Mouse (Mus musculus): ENCODE measurements around the gene Fchsd2.

Gene Fchsd2

DNA sequence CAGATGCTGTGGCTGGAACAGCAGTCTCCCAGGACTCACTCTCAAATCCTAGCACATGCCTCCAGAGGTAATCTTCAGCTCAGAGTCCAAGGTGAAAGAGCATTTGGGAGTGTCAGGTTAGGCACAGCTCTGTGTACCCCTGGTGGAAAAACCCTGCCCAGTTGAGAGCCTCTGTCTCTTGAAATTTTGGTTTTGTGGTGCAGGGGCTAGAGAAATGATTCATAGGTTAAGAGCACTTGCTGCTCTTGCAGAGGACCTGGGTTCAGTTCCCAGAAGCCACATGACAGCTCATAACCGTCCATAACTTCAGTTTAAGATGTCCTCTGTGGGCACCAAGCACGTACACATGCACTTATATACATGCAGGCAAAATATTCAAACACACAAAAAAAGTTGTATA, 195.2 kb downstream of the Fchsd2 start:
- DNase-seq (ENCODE audit: low spot score in 2 of 2), result peak in 1 of 2 experiments; percentile 12

DNA sequence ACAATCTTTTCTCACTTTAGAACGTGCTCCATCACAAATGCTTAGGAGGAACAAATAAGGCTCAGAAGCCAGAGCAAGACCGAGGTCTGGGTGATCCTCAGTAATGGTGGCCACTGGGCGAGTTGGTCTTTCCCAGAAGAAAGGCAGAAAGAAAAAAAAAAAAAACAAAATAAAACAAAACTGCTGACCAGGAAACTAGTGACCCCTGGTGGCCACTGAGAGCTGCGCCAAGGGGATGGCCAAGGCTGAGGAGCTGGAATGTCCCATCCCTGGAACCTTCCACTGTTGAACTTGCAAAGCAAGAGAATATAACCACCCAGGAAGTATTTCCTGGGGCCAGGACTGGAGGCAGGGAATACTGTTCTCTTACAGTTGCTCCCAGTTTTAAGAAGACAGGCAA, 195.8 kb downstream of the Fchsd2 start:
- peak in 1 of 2 experiments; percentile 61 for DNase-seq (ENCODE audit: low spot score in 2 of 2)

DNA sequence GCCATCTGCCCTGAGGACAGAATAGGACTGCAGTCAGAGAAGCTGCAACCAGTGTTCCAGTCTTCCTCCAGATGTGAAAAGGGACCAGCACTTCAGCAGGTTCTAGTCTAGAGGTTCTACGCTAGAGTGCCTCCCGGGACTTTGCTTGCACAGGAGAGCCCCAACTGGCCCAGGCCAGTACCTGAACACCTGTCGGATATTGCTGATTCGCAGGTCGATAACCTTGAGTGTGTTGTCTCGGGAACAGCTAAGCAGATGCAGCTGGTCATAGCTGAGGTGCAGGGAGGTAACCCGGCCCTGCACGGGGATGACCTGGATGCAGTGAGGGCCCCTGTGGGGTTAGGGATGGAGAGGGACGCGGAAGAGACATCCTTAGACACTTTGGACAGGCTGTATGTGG, 197.7 kb downstream of the Fchsd2 start:
- no peak for DNase-seq (ENCODE audit: low spot score in 2 of 2)

- no peak for DNase-seq (ENCODE audit: low spot score in 2 of 2)
Measured at GRCm38 (mm10) chr7:101291211-101291610, 198.5 kb downstream of the Fchsd2 start.

DNA sequence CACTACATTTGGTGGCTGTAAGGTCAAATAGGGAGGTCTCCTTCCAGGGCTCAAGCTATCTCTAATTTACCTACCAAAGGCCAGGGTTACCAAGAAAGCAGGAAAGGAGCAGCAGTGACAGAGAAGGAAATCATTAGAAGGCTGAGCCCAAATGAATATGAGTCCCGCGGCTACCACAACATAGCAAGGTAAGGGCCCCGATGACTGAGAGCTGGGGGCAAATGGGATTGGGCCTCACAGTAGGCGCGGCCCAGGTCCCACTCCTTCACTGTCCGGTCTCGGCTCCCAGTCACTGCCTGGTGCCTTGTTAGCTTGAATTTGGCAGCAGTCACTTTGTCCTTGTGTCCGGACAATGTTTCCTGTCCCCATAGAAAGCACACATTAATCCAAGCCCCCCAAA, 199.0 kb downstream of the Fchsd2 start:
- no peak for DNase-seq (ENCODE audit: low spot score in 2 of 2)

DNA sequence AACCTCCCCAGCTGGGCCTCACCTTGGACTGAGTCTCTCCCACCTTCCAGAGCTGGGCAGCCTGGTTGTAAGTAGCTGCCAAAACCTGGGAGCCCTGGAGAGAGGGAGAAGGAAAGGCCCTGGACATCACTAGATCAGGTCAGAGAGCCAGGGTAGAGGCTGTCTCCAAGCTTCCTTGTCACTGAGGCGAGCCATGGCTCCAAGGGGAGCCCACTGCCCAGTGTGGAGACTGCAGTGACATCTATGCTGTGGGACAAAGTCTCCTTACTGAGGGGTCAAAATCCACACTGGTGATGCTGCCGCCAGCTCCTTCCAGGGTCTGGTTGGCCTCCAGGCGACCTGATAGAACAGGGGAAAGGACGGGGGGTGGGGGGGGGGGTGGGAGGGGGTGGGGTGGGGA, 199.4 kb downstream of the Fchsd2 start:
- no peak for DNase-seq (ENCODE audit: low spot score in 2 of 2)

- no peak for DNase-seq (ENCODE audit: low spot score in 2 of 2)
Measured at GRCm38 (mm10) chr7:101292696-101293095, 200.0 kb downstream of the Fchsd2 start.

- DNase-seq (ENCODE audit: low spot score in 2 of 2), result no peak
Measured at GRCm38 (mm10) chr7:101293138-101293537, 200.5 kb downstream of the Fchsd2 start.

- no peak for DNase-seq (ENCODE audit: low spot score in 2 of 2)
Measured at GRCm38 (mm10) chr7:101293611-101294010, 200.9 kb downstream of the Fchsd2 start.

- no peak for DNase-seq (ENCODE audit: low spot score in 2 of 2)
Measured at GRCm38 (mm10) chr7:101295438-101295837, 202.8 kb downstream of the Fchsd2 start.

- peak; percentile 94 to 95 for DNase-seq (ENCODE audit: low spot score in 2 of 2)
Measured at GRCm38 (mm10) chr7:101296252-101297022, 203.8 kb downstream of the Fchsd2 start.

- DNase-seq (ENCODE audit: low spot score in 2 of 2), result no peak
Measured at GRCm38 (mm10) chr7:101297023-101297405, 204.4 kb downstream of the Fchsd2 start.

DNA sequence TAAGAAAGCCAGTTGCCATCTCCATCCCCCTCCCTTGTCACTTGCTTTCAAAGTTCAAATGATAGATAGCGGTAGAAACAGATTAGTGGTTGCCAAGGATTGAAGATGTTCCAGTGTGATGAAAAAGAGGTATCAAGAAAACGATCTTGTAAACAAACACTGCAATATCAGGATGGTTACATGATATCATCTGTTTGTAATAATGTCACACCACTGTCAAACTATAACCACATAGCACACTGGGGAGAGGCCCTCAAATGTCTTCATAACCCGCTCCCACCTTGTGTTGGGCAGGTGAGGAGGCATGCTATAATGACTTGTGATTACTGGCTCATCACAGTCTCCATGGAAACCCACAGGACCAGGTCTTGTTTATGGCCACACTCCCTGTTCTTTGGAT, 205.7 kb downstream of the Fchsd2 start:
- no peak for DNase-seq (ENCODE audit: low spot score in 2 of 2)

DNA sequence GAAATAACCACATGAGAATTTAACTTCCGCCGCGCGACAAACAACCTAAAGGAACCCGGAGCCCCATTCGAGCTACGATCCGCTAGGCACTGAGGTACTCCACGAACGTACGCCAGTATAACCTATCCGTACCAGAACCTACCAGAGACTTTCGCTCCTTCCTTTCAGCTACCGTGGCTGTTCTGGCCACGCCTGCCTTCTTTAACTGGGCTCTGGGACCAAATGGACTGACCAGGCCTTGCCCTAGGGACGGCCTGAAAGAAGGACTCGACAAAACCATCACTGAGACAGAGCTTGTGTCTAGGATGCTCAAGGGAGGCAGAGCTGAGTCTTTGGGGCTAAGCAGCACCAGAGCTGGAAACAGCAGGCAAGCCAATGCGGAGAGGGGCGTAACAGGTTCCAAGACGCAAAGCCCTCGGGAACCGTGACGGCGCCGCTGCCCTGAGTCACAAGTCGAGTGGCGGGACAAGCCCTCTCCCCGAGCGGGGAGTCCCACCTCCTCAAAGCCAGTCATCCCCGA, 208.8 kb downstream of the Fchsd2 start:
- DNase-seq (ENCODE audit: low spot score in 2 of 2), result no peak

GRCm38 (mm10) chr7:101301881-101302456, 209.3 kb downstream of the Fchsd2 start, which contains the start of gene Atg16l2:
Gene Atg16l2 (minus strand): TSS chr7:101302251.
- DNase-seq (ENCODE audit: low spot score in 2 of 2), result peak; percentile 90 to 93

GRCm38 (mm10) chr7:101302691-101303090, 210.0 kb downstream of the Fchsd2 start:
- DNase-seq (ENCODE audit: low spot score in 2 of 2), result no peak

GRCm38 (mm10) chr7:101306841-101307240, 214.2 kb downstream of the Fchsd2 start:
- DNase-seq (ENCODE audit: low spot score in 2 of 2), result no peak

DNA sequence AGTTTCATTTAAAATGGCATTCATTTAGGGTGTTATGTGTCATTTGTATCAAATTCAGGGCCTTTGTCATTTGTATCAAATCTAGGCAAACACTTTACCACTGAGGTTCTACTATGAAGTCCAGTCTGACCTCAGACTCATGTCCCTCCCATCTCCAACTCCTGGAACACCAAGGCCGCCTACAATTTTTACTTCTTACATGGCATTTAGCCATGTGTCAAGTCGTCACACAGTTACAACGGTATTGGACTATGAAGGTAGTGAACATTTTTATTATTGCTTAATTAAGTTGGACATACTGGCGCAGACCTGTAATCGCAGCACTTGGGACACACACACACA, 217.3 kb downstream of the Fchsd2 start:
- no peak for DNase-seq (ENCODE audit: low spot score in 2 of 2)

DNA sequence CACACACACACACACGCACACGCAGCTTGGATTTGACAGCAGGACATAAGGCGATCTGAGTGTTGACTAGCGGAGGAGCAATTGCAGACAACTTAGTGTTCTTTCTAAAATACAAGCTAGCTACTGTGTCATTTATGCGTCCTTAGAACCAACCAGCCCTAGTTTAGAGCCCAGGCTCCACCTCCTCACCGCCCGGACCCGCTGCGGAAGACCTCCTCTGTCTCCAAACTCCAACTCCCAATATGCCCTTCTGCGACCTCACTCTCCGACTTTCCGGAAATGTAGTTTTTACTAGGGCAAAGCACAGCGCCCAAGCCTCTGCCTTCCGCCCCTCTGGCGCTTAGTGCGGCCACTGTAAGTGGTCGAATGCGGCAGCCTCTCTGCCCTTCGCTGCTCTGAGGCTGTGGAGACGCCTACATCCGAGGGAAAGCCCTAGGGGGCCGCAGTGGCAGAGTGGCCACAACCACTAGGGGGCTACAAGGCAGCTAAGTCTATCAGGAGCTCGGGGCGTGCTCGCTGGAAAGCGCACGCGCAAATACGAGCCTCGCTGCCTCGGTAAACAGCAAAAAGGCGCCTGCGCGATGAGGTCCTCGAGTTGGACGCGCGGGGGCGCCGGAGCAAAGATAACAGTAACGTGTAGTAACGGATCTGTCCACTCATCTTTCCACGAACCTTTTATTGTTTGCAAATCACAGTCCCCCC, 217.8 kb downstream of the Fchsd2 start:
- peak; percentile 98 for DNase-seq (ENCODE audit: low spot score in 2 of 2)

GRCm38 (mm10) chr7:101311061-101311460, 218.4 kb downstream of the Fchsd2 start:
- no peak for DNase-seq (ENCODE audit: low spot score in 2 of 2)

- no peak for DNase-seq (ENCODE audit: low spot score in 2 of 2)
Measured at GRCm38 (mm10) chr7:101313033-101313432, 220.4 kb downstream of the Fchsd2 start.

- DNase-seq (ENCODE audit: low spot score in 2 of 2), result peak in 1 of 2 experiments; percentile 58
Measured at GRCm38 (mm10) chr7:101314396-101314795, 221.7 kb downstream of the Fchsd2 start.

GRCm38 (mm10) chr7:101315699-101316098, 223.0 kb downstream of the Fchsd2 start:
- DNase-seq (ENCODE audit: low spot score in 2 of 2), result no peak

Data from right cerebral cortex, postnatal 10 days (tissue).